Mouse (Mus musculus) kidney, adult 2 months (tissue): ENCODE results near the gene Brd4.

Experiments
- CTCF ChIP-seq: fragments of 200-500 bp; conservative IDR thresholded peaks from 2 replicates; pipeline ENCODE4 v1.5.1; 2011; ENCODE audit warnings: low read depth, mild to moderate bottlenecking, control low read depth, low read length, moderate library complexity, mixed read lengths; ENCODE audit not compliant: insufficient read depth, insufficient read length
- POLR2A ChIP-seq: fragments of 200-500 bp; IDR thresholded peaks from one replicate; pipeline ENCODE4 v1.6.1; 2011; ENCODE audit warnings: low read depth, low read length, control low read depth

DNA sequence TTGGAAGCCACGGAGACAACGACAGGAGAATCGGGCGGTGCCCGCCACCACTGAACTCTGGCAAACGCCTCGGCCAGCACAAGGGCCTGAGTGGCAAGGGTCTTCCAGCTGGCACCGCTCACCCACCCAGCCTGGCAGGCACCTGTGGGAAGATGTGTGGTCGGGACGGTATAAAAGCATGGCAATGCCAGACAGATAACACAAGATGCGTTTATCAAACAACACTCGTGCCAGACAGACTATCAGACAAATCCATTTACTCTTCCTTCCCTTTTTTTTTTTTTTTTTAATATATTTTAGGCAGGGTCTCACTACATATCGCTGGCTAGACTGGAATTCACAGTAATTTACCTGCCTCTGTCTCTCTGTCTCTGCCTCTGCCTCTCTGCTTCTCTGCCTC, 125.7 kb downstream of the Brd4 start:
- TF ChIP-seq CTCF, result no peak
- TF ChIP-seq POLR2A, result no peak
